8 mouse cellular contexts compared by ENCODE assay signal in the genomic region with DNA sequence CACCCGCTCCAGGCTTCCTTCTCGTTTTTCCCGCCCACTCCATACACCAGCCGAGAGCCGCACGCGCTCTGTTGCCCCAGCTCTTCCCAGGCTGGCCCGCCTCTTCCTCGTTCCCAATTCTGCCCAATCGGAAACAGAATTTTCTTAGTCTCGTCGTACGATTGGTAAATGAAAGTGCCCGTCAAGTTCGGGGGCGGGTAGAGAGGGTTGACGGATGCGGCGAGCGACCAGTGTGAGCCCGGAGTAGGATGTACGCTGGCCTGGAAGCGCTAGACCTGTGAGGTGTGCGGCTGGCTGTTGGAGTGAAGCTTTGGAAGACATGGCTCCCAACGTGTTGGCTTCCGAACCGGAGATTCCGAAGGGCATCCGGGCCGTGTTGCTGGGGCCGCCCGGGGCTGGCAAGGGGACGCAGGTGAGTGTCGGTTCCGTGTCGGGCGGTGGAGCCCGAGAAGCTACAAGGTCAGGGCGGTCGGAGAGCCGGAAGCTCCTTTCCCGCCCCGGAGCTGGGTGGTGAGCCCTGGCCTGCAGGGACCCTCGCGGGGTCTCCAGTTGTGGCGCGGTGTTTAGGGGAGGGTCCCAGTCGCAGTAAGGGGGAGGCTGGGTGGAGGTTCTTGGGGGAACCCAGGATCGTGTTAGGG. TPM values are rescaled to one million over a fixed set of nuclear protein-coding genes. Genes with fewer than 3 reads are reported as not detected.
DNase-seq lines count a peak whose midpoint lies in the region; ATAC-seq lines count a peak whose summit lies in the region.

No protein-coding gene starts in this region.

- no peaks in the 10 kb centered on the region for H3K27me3 ChIP-seq in intestine, embryonic 14.5 days (replicated peaks; ENCODE audit: control insufficient read depth, insufficient read depth, low read length)

- peak; percentile 91 to 94 for DNase-seq in adrenal gland, adult 18-20 months (ENCODE audit: low spot score in 2 of 2)
- peak; percentile 97 for DNase-seq in embryo, embryonic 11 days
- DNase-seq in gastrocnemius, postnatal 25 days = peak; percentile 93
- DNase-seq in intestine, embryonic 14.5 days (ENCODE audit: low spot score) = peak; percentile 100
- DNase-seq in left cerebral cortex, postnatal 14 days (ENCODE audit: low spot score in 2 of 2) = peak; percentile 95 to 97
- DNase-seq in mesoderm, embryonic 11.5 days (ENCODE audit: low read depth, low spot score) = peak; percentile 98
- peak; percentile 90 to 92 for DNase-seq in right cerebral cortex, postnatal 36 days (ENCODE audit: low spot score in 2 of 2)
- peak; percentile 99 for DNase-seq in yolk sac, embryonic 10.5 days (ENCODE audit: low spot score)

- intact Hi-C loops in left cerebral cortex, postnatal 14 days (cut with DNase I) = no loop called here

- H3K4me1 ChIP-seq in intestine, embryonic 14.5 days (replicated peaks; ENCODE audit: control insufficient read depth, insufficient read depth, low read length) = peaks cover 34% of the 10 kb centered on the region

- peak overlapping the region; percentile 74 for H3K9ac ChIP-seq in intestine, embryonic 14.5 days (ENCODE audit: low read length)

- H3K27ac ChIP-seq in intestine, embryonic 14.5 days (ENCODE audit: low read depth) = peak overlapping the region; percentile 68

- WGBS in intestine, embryonic 14.5 days = under 1% methylated on average over 49 of the region's 49 CpGs

- H3K4me3 ChIP-seq in intestine, embryonic 14.5 days (ENCODE audit: low read depth, low read length) = peak overlapping the region; percentile 88

- peak; percentile 98 for ATAC-seq in intestine, embryonic 14.5 days (replicated peaks; ENCODE audit: low FRiP score, low TSS enrichment, low read depth)

- H3K4me2 ChIP-seq in intestine, embryonic 14.5 days (ENCODE audit: low read length) = peak overlapping the region; percentile 80

- no peaks in the 10 kb centered on the region for H3K9me3 ChIP-seq in intestine, embryonic 14.5 days (ENCODE audit: control insufficient read depth, low read length)

- H3K36me3 ChIP-seq in intestine, embryonic 14.5 days (ENCODE audit: control insufficient read depth, insufficient read depth, low read length) = peaks cover 3% of the 10 kb centered on the region; the same call in 1 of the 2 replicates

RNA-seq across cellular contexts. Expression of a gene that starts 1.4 kb away (rescaled TPM):
- total RNA-seq in adrenal gland, adult 18-20 months (2021) = 100 to 1,000 TPM; 111 to 164 TPM
- total RNA-seq in gastrocnemius, postnatal 25 days (2021) = 10 to 100 TPM; 27.4 to 36.0 TPM
- polyA plus RNA-seq in intestine, embryonic 14.5 days (2014; fragmentation: Nextera tagmentation; extraction: Ambion mirVana) = 183 and 184 TPM in 2 replicates
- total RNA-seq in left cerebral cortex, postnatal 14 days (2021) = 10 to 100 TPM; 24.3 to 29.6 TPM

RNA-seq across cellular contexts. Expression of a gene that starts 30.9 kb away (rescaled TPM):
- total RNA-seq in adrenal gland, adult 18-20 months (2021) = 10 to 100 TPM; 62.3 to 69.7 TPM
- total RNA-seq in gastrocnemius, postnatal 25 days (2021) = 1 to 10 TPM; 1.8 to 3.1 TPM
- 17.5 and 20.1 TPM in 2 replicates for polyA plus RNA-seq in intestine, embryonic 14.5 days (2014; fragmentation: Nextera tagmentation; extraction: Ambion mirVana)
- total RNA-seq in left cerebral cortex, postnatal 14 days (2021) = 10 to 100 TPM; 42.1 to 43.5 TPM

Comparison
In these comparisons a context has a peak if more than half of its experiments do, and no peak if none do; other contexts are left out.
1. Peak in every context shown above with its lines: DNase-seq, ATAC-seq, H3K4me3 ChIP-seq and H3K27ac ChIP-seq.
2. RNA of a gene that starts 30.9 kb away (total RNA-seq): 62.3 to 69.7 TPM in adrenal gland, adult 18-20 months and 42.1 to 43.5 TPM in left cerebral cortex, postnatal 14 days; 1.8 to 3.1 TPM in gastrocnemius, postnatal 25 days; every median in the first group is over 10 times any median in the second.